Mouse (Mus musculus) liver, embryonic 14.5 days (tissue): ENCODE measurements around the gene Camk1g.

Experiments
- CTCF ChIP-seq: IDR thresholded peaks from 2 replicates; pipeline ENCODE4 v1.5.1; 2016; ENCODE audit warnings: antibody characterized with exemption, low read depth, control low read depth
- EP300 ChIP-seq: IDR thresholded peaks from 2 replicates; pipeline ENCODE4 v1.6.1; 2016; ENCODE audit warnings: antibody characterized with exemption, low read depth

- no peak for TF ChIP-seq CTCF
- TF ChIP-seq EP300, result no peak
These were observed 49.1 kb upstream of the Camk1g start for GRCm38 (mm10) chr1:193419168-193419567.
